Mouse (Mus musculus) adrenal gland, adult (tissue): Measurements from ENCODE around the gene Vmn2r115.
"Not testable (repeated sequence)": the region's sequence is repeated elsewhere in the genome, so short reads cannot be mapped to it uniquely, and the experiment has no call there.

Source experiments
- DNase-seq, 2 experiments: peaks; one replicate each; pipeline ENCODE4 v3.0.0; 2022 to 2023; ENCODE audit warnings: low spot score in 1 of 2; ENCODE audit not compliant: inconsistent age in 2 of 2

The Vmn2r115 gene

DNA sequence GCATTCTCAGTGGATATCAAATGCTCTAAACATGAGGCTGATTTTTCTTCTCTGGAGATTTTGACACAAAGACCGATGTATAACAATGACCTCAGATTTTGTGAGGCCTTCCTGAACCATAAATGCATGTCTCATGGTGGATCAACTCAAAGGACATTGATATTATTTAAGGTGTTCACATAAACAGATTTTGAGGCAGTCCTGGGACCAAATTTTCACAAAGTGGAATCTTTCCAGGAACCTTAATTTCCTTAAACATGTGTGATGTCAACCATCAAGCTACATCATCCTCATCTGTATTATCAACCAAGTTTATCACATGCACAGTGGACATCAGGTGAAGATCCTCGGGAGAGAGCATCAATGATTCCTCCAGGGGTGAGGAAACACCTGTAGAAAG is at the start of gene Vmn2r115:
Gene Vmn2r115 (plus strand): TSS at position 301 of the 400 bp plus-strand sequence.
- not testable (repeated sequence) for DNase-seq

- not testable (repeated sequence) for DNase-seq
Measured at GRCm38 (mm10) chr17:23312437-23312836, 31.1 kb upstream of the Vmn2r115 start, which contains the start of gene Vmn2r114. Gene Vmn2r114, minus strand, starts transcription at chr17:23312537.

- DNase-seq: no peak
Measured at GRCm38 (mm10) chr17:23330657-23331056, 12.9 kb upstream of the Vmn2r115 start.

DNA sequence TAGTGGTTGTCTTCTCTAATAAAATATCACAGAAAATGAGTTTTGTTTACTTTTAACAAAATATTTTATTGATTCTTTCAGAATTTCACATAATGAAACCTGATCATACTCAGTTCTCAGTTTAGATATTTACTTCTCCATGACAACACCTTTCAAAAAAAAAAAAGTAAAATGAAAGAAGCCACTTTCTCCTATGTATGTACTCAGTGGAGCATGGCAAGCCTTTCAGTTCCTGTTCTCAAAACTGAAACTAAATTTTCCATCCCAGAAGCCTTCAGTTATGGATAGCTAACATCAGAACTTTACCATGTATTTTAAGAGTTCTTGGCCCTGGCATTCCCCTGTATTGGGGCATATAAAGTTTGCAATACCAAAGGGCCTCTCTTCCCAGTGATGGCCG is 8.1 kb downstream of the Vmn2r115 start:
- DNase-seq: no peak

- DNase-seq: not testable (repeated sequence)
Measured at GRCm38 (mm10) chr17:23384304-23384703, 40.8 kb downstream of the Vmn2r115 start, which contains the start of gene Vmn2r116. Gene Vmn2r116, plus strand, starts transcription at chr17:23384604.
